Mouse (Mus musculus) ZHBTc4 (cell line): ENCODE results near the gene Dnm3.
A peak's percentile ranks its signal among the peaks of the same experiment; 100 is the strongest.

Experiments
- DNase-seq: peaks from one replicate; pipeline ENCODE4 v3.0.0-alpha.2; 2011; ENCODE audit warnings: low read depth, low spot score

Dnm3 gene

GRCm38 (mm10) chr1:162327631-162328030 is 150.2 kb downstream of the Dnm3 start:
- DNase-seq: no peak

GRCm38 (mm10) chr1:162324412-162324811 is 153.4 kb downstream of the Dnm3 start:
- DNase-seq: no peak

GRCm38 (mm10) chr1:162323142-162323541 is 154.7 kb downstream of the Dnm3 start:
- no peak for DNase-seq

DNA sequence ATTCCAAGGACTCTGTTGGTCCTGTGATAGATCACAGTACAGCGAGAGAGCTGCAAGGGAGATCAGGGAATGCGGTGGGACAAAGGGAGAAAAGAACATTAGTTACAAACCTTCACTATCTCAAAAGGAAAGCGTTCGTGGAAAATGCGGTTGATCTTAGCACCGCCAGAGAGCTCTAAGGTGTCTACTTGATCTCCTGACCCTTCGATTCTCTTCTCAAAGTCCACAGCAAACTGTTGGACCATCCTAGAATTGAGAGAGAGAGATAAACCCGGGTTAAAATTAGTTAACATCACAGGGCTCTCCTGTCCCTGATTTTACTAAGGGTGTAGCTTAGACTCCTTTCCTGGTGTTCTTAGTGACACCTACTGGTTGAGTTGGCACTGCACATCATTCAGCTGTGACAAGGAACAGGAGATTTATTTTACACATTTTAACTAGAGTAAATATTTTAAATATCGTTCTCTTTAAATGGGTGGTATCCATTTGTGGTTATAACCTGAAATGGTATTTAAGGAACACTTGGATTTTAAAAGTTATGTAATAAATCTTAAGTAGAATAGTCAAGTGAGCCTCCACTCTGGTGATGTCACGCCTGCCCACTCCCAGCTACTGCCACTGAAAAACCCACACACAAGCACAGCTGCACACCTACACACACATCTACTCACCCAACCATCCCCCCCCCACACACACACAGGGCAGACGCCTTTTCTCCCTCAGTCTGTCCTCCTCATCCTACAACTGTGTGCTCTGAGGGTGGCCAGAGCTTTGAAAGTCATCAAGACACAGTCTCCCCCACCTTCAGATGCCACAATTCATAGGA is 164.2 kb downstream of the Dnm3 start:
- peak; percentile 52 for DNase-seq

DNA sequence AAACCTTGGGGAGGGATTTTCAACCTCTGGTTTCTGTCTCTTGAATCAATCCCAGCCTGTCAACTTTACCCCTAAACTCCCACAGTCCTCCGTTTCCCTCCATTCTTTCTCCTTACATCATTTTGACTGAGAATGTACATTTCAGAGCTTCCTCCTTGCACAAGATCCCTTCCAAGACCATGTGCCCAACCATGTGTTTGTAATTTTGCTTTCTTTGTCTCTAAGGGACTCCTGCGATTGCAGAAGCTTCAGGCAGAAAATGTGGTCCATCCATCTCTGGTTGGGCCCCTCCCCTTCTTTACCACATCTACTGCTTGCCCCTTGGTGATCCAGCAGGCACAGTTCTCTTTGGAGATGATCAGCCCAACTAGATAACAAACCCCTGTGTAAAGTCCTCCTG is 165.2 kb downstream of the Dnm3 start:
- DNase-seq: no peak

GRCm38 (mm10) chr1:162312152-162312551 is 165.7 kb downstream of the Dnm3 start:
- no peak for DNase-seq

DNA sequence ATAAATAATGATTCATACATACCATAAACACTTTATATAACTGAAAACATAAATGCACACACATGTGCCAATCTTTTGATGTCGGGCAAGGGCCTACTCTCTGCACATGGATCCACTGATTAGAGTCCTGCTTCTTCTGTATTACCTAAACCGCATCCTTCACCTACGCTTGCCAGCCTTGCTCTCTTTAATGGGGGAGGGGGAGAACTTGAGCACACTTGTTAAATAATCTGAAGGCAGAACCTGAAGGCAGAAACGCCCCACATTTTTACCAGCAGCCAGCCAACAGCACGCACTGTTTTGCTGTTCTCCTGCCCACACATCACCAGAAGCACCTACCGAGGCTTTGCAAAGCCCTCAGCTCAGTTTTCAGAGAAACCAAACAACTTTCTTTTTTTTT is 172.6 kb downstream of the Dnm3 start:
- no peak for DNase-seq

- DNase-seq: no peak
Measured at GRCm38 (mm10) chr1:162302480-162302879, 175.4 kb downstream of the Dnm3 start.

GRCm38 (mm10) chr1:162299558-162300319 is 178.1 kb downstream of the Dnm3 start:
- DNase-seq: no peak

- DNase-seq: no peak
Measured at GRCm38 (mm10) chr1:162298527-162298926, 179.3 kb downstream of the Dnm3 start.

- DNase-seq: peak; percentile 6
Measured at GRCm38 (mm10) chr1:162295443-162295842, 182.4 kb downstream of the Dnm3 start.

GRCm38 (mm10) chr1:162294572-162294910 is 183.3 kb downstream of the Dnm3 start:
- no peak for DNase-seq

DNA sequence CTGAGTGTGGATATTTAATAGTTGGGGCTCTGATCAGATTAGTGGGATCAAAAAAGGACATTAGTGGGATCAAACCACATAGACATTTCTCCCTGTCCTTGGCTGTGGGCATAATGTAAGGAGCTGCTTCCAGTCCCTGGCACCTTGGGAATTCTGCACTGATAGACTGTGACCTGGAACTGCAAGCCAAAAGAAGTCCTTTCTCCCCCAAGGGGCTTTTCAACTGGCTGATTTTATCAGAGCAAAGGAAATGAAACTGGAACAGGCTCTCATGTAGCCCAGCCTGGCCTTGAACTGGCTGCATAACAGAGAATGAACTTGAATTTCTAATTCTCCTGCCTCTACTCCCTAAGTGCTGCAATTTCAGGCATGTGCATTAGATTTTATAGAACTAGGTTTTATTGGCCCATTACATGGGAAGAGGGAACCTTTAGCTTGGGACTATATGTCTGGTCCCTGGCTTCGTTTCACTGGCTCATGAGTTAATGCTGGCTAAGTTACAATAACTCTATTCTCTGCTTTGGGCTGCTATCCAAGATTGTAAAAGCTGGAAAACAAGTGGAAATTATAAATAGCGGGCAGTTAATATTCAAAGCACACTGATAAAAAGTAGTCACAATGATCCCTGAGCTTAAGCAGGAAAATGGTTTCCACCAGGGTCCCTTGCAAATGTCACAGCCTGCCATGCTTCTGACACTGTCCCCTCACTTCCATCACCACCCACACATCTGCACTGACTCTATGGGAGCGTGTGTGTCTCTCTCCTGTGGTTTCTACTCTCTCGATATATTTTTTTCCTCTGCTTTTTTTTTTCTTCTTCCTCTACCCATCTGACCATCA is 183.9 kb downstream of the Dnm3 start:
- DNase-seq: no peak

GRCm38 (mm10) chr1:162286910-162287309 is 190.9 kb downstream of the Dnm3 start:
- peak; percentile 48 for DNase-seq

DNA sequence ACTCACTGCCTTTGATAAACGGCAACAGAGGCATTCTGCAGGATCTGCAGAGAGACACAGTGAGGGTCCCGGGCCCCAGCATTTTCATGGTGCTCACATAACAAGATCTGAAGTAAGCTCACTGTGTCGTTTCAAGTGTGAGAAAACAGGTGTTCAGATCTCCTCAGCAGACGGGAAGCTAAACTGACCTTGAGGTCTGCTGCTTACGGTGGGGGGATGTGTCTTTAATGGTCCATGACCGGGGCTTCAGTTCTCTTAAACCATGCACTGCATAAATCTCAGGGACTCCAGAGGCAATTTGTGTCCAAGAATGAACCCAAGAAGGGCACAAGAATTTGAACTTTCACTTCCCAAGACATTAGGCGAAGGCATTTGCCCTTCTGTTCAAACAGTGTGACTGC is 195.9 kb downstream of the Dnm3 start:
- DNase-seq: no peak

- DNase-seq: no peak
Measured at GRCm38 (mm10) chr1:162280052-162280451, 197.8 kb downstream of the Dnm3 start.

- DNase-seq: no peak
Measured at GRCm38 (mm10) chr1:162276011-162276410, 201.8 kb downstream of the Dnm3 start.

DNA sequence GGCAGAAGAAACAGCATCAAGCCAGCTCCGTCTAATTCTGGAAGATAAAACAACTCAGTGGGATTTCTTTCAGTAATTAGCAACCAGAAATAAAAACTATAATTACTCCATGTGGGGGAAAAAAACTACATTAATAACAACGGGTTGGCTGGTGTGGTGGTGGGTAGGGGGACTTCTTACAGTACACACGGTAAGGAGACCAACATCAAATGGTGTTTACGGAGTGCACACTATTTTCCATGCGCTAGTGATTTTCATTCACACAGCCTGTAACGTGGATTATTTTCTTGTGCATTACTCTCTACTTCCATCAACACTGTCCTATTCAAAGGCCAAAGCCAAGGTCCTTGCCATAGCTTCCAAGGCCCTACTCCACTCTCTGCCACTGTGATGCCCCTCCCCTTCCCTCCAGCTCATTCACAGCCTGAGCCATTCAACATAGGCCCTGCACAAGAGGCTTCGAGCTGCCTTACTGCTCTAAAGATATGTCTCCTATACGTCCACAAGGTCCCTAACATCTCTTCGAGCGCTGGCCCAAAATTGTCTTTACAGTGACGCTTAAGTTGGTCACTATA is 203.1 kb downstream of the Dnm3 start:
- DNase-seq: no peak

DNA sequence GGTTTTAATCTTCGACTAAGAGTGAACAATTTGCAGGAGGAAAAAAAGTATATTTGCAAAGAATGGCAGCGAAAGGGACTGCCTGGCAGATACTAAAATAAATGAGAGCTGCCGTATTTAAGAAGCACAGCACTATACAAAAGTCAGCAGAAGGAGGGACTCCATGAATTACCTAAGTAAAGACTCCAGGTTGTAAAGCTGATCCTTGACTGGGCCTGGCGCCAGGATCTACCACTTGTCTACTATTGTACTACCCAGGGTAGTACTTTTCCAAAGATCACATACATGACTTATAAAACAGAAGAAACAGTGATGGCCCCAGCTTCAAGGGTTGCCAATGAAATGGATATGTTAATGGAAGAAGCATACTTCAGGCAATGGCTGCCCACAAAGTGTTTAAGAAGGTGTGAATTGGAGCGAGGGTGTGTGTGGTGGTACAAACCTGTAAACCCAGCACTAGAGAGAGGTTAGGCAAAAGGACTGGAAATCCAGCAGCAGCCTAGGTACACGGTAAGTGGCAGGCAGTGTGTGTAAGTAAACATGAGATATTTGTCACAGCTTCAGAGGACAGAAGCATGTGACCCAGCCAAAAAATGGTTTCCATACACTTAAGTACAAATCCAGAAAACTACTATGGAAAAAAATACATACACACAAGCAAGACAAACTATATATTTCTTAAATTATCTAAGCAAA is 220.8 kb downstream of the Dnm3 start:
- no peak for DNase-seq

DNA sequence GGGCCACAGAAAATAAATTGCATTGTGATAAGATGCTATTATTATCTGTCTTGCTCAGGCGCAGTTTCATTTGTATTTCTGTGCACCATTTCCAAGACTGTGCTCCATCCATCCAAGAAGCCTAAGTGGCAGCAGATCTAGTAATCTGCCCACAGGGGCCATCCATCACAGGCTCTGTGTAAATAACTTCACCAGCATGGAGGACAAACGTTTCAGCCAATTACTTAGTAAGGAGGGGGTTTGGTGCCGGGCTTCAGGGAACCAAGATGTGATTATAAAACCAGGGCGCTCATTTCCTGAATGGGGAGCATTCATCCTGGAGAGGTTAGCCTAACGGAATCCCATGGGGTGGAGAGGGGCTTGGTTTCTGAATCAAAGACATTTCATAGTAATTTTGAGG is 222.9 kb downstream of the Dnm3 start:
- no peak for DNase-seq

- DNase-seq: no peak
Measured at GRCm38 (mm10) chr1:162253971-162254641, 223.7 kb downstream of the Dnm3 start.
